Mouse (Mus musculus) intestine, embryonic 14.5 days (tissue): Measurements from ENCODE around the gene Idh3a. TPM values are rescaled to one million over a fixed set of nuclear protein-coding genes. Genes with fewer than 3 reads are reported as not detected.

ENCODE experiments used
- ATAC-seq: fragments of 200-750 bp; cut with Nextera tagmentation; replicated peaks from 2 replicates; pipeline ENCODE4 v1.8.0; 2017; ENCODE audit warnings: low read depth, moderate number of reproducible peaks, moderate TSS enrichment, moderate library complexity; ENCODE audit not compliant: low FRiP score, low TSS enrichment
- DNase-seq: peaks from one replicate; pipeline ENCODE4 v3.0.0-alpha.2; 2018; ENCODE audit warnings: low spot score
- H3K27ac ChIP-seq: fragments of 300-500 bp; sonication (generic); 2 replicates; pipeline ENCODE4 v1.5.1; 2014; ENCODE audit warnings: low read depth, mild to moderate bottlenecking, control low read depth
- H3K27me3 ChIP-seq: fragments of 300-500 bp; sonication (generic); replicated peaks from 2 replicates; pipeline ENCODE4 v1.6.1; 2014; ENCODE audit warnings: low read length, control low read depth; ENCODE audit not compliant: control insufficient read depth, insufficient read depth
- H3K36me3 ChIP-seq: fragments of 300-500 bp; sonication (generic); 2 replicates; pipeline ENCODE4 v1.6.1; 2014; ENCODE audit warnings: low read length, control low read depth; ENCODE audit not compliant: control insufficient read depth, insufficient read depth
- H3K4me1 ChIP-seq: fragments of 300-500 bp; sonication (generic); replicated peaks from 2 replicates; pipeline ENCODE4 v1.6.1; 2014; ENCODE audit warnings: low read length, control low read depth, mixed read lengths; ENCODE audit not compliant: control insufficient read depth, insufficient read depth
- H3K4me2 ChIP-seq: fragments of 300-500 bp; sonication (generic); 2 replicates; pipeline ENCODE4 v1.6.1; 2014; ENCODE audit warnings: low read length
- H3K4me3 ChIP-seq: fragments of 300-500 bp; sonication (generic); 2 replicates; pipeline ENCODE4 v1.5.1; 2014; ENCODE audit warnings: low read depth, low read length, control low read depth, mixed read lengths
- H3K9ac ChIP-seq: fragments of 300-500 bp; sonication (generic); 2 replicates; pipeline ENCODE4 v1.6.1; 2014; ENCODE audit warnings: mild to moderate bottlenecking, low read length
- H3K9me3 ChIP-seq: fragments of 300-500 bp; sonication (generic); 2 replicates; pipeline ENCODE4 v1.6.1; 2016; ENCODE audit warnings: low read length, control low read depth; ENCODE audit not compliant: control insufficient read depth
- WGBS: fragments of 180-500 bp; shearing (Covaris S2); extraction: QIAGEN DNeasy Blood & Tissue Kit; methylation state at CpG from one replicate; pipeline ENCODE4 v1.1.7; 2014; 5-methylcytosine and 5-hydroxymethylcytosine counted together
- polyA plus RNA-seq: library from polyadenylated mRNA; unstranded; fragments of >200 nt; fragmentation: Nextera tagmentation; extraction: Ambion mirVana; gene quantifications from 2 replicates; pipeline ENCODE4 v1.2.1, GENCODE M21; 2014

The Idh3a gene
- polyA plus RNA-seq, 1 experiment from 2014 or later, result 181 TPM

- H3K9ac ChIP-seq, result no peak overlapping the region
- H3K4me1 ChIP-seq, result no peaks in the 10 kb centered on the region
- 24% methylated on average over 5 of the region's 5 CpGs for WGBS
- DNase-seq (peak; percentile 63), ATAC-seq (no peak)
- no peak overlapping the region for H3K4me2 ChIP-seq
- H3K4me3 ChIP-seq, result no peak overlapping the region
- H3K27me3 ChIP-seq, result no peaks in the 10 kb centered on the region
- no peak overlapping the region for H3K27ac ChIP-seq
- no peaks in the 10 kb centered on the region for H3K9me3 ChIP-seq
- no peaks in the 10 kb centered on the region for H3K36me3 ChIP-seq
These were observed 38.6 kb upstream of the Idh3a start for GRCm38 (mm10) chr9:54547536-54547935.

- H3K27me3 ChIP-seq, result no peaks in the 10 kb centered on the region
- no peak overlapping the region for H3K4me3 ChIP-seq
- no peak overlapping the region for H3K4me2 ChIP-seq
- ATAC-seq, result no peak
- no peak overlapping the region for H3K9ac ChIP-seq
- no peak overlapping the region for H3K27ac ChIP-seq
- H3K9me3 ChIP-seq, result no peaks in the 10 kb centered on the region
- 86% methylated on average over 6 of the region's 6 CpGs for WGBS
- DNase-seq, result no peak
- no peaks in the 10 kb centered on the region for H3K36me3 ChIP-seq
- H3K4me1 ChIP-seq, result no peaks in the 10 kb centered on the region
These were observed 36.7 kb upstream of the Idh3a start for GRCm38 (mm10) chr9:54549433-54549832.

- no peaks in the 10 kb centered on the region for H3K9me3 ChIP-seq
- peak; percentile 59 for DNase-seq
- no peak overlapping the region for H3K9ac ChIP-seq
- H3K4me1 ChIP-seq, result no peaks in the 10 kb centered on the region
- H3K4me3 ChIP-seq, result no peak overlapping the region
- 17% methylated on average over 5 of the region's 5 CpGs for WGBS
- no peaks in the 10 kb centered on the region for H3K27me3 ChIP-seq
- H3K4me2 ChIP-seq, result no peak overlapping the region
- no peaks in the 10 kb centered on the region for H3K36me3 ChIP-seq
- no peak for ATAC-seq
- H3K27ac ChIP-seq, result no peak overlapping the region
These were observed 33.7 kb upstream of the Idh3a start for GRCm38 (mm10) chr9:54552409-54552808.

- Histone ChIP-seq H3K27ac (no peak overlapping the region), H3K4me1 (peaks cover 3% of the 10 kb centered on the region; the same call in 1 of the 2 replicates), H3K9me3 (no peaks in the 10 kb centered on the region), H3K4me3 (no peak overlapping the region), H3K9ac (no peak overlapping the region), H3K4me2 (no peak overlapping the region), H3K27me3 (no peaks in the 10 kb centered on the region), H3K36me3 (no peaks in the 10 kb centered on the region)
- 84% methylated on average over 2 of the region's 2 CpGs for WGBS
- ATAC-seq (no peak), DNase-seq (no peak)
These were observed 31.1 kb upstream of the Idh3a start for GRCm38 (mm10) chr9:54555044-54555443.

- no peak overlapping the region for H3K27ac ChIP-seq
- no peak overlapping the region for H3K4me3 ChIP-seq
- H3K27me3 ChIP-seq, result no peaks in the 10 kb centered on the region
- peaks cover 3% of the 10 kb centered on the region; the same call in 1 of the 2 replicates for H3K4me1 ChIP-seq
- 0 out of 2 replicates have a peak overlapping the region, but pooled peaks have one; percentile 82 for H3K4me2 ChIP-seq
- no peaks in the 10 kb centered on the region for H3K9me3 ChIP-seq
- WGBS, result 82% methylated on average over 8 of the region's 8 CpGs
- H3K9ac ChIP-seq, result no peak overlapping the region
- DNase-seq (no peak), ATAC-seq (no peak)
- H3K36me3 ChIP-seq, result no peaks in the 10 kb centered on the region
These were observed 27.4 kb upstream of the Idh3a start for GRCm38 (mm10) chr9:54558731-54559130.

GRCm38 (mm10) chr9:54559771-54560471 is 26.2 kb upstream of the Idh3a start, which contains the start of gene Cib2:
TSS of gene Cib2 (minus strand) at chr9:54560218.
- DNase-seq, result peak; percentile 91
- H3K9ac ChIP-seq, result peak within 1 kb of the TSS; percentile 40

GRCm38 (mm10) chr9:54560831-54561601 is 25.1 kb upstream of the Idh3a start:
- DNase-seq, result no peak
- no peaks in the 10 kb centered on the region for H3K27me3 ChIP-seq
- H3K4me3 ChIP-seq, result no peak overlapping the region
- ATAC-seq, result no peak
- no peaks in the 10 kb centered on the region for H3K9me3 ChIP-seq
- no peak overlapping the region for H3K4me2 ChIP-seq
- no peak overlapping the region for H3K27ac ChIP-seq
- no peak overlapping the region for H3K9ac ChIP-seq
- H3K36me3 ChIP-seq, result no peaks in the 10 kb centered on the region
- peaks cover 3% of the 10 kb centered on the region; the same call in 1 of the 2 replicates for H3K4me1 ChIP-seq
- WGBS, result 92% methylated on average over 8 of the region's 8 CpGs

More at GRCm38 (mm10) chr9:54559771-54560471, 26.2 kb upstream of the Idh3a start, which contains the start of gene Cib2:
- Histone ChIP-seq H3K4me1 (peaks cover 3% of the 10 kb centered on the region; the same call in 1 of the 2 replicates), H3K27ac (no peak within 1 kb of the TSS), H3K4me2 (peak within 1 kb of the TSS; percentile 82), H3K27me3 (no peaks in the 10 kb centered on the region), H3K4me3 (peak within 1 kb of the TSS; percentile 55), H3K9me3 (no peaks in the 10 kb centered on the region), H3K36me3 (no peaks in the 10 kb centered on the region)
- under 1% methylated on average over 54 of the region's 54 CpGs for WGBS
- ATAC-seq, result peak; percentile 97

- 56% methylated on average over 4 of the region's 4 CpGs for WGBS
- no peak overlapping the region for H3K27ac ChIP-seq
- H3K9ac ChIP-seq, result no peak overlapping the region
These were observed 19.2 kb upstream of the Idh3a start for GRCm38 (mm10) chr9:54566958-54567357.

More at GRCm38 (mm10) chr9:54566958-54567357, 19.2 kb upstream of the Idh3a start:
- DNase-seq (no peak), ATAC-seq (no peak)
- Histone ChIP-seq H3K27me3 (no peaks in the 10 kb centered on the region), H3K36me3 (no peaks in the 10 kb centered on the region), H3K4me2 (no peak overlapping the region), H3K9me3 (no peaks in the 10 kb centered on the region), H3K4me1 (no peaks in the 10 kb centered on the region), H3K4me3 (no peak overlapping the region)
